Mouse (Mus musculus): ENCODE measurements around the gene Vmn1r135. TPM values are rescaled to one million over a fixed set of nuclear protein-coding genes. Genes with fewer than 3 reads are reported as not detected.
"Not testable (repeated sequence)": the region's sequence is repeated elsewhere in the genome, so short reads cannot be mapped to it uniquely, and the experiment has no call there.

The Vmn1r135 gene
- not detected for total RNA-seq (2021)
- long read RNA-seq, experiment 1 = 0 reads
- long read RNA-seq, experiment 2 = 0 reads

- intact Hi-C loops (cut with DNase I); DNase-seq: not testable (repeated sequence)
Observed at GRCm38 (mm10) chr7:21832051-21832450, at the start of gene Vmn1r135. Gene Vmn1r135 (plus strand): TSS chr7:21832351.

- intact Hi-C loops (cut with DNase I); DNase-seq: not testable (repeated sequence)
Observed at GRCm38 (mm10) chr7:21796628-21797027, 35.5 kb upstream of the Vmn1r135 start, which contains the start of gene Gm4177. Gene Gm4177 (minus strand): TSS chr7:21796728.

- DNase-seq; intact Hi-C loops (cut with DNase I): not testable (repeated sequence)
Observed at GRCm38 (mm10) chr7:21844167-21844566, 12.0 kb downstream of the Vmn1r135 start, which contains the start of gene Gm5725. Gene Gm5725 (minus strand): TSS chr7:21844267.

Other genes with a start within 250 kb of the Vmn1r135 start
- not detected for gene Vmn1r132, start 218.3 kb upstream of the Vmn1r135 start, total RNA-seq (2021)
- gene Gm4175, start 70.9 kb upstream of the Vmn1r135 start, total RNA-seq (2021) = not detected
- gene Gm4177, start 35.6 kb upstream of the Vmn1r135 start, total RNA-seq (2021) = not detected
- gene Gm5725, start 11.9 kb downstream of the Vmn1r135 start, total RNA-seq (2021) = not detected
- gene Gm5891, start 88.9 kb downstream of the Vmn1r135 start, total RNA-seq (2021) = not detected
- gene Vmn1r137, start 162.2 kb downstream of the Vmn1r135 start, total RNA-seq (2021) = not detected
- not detected for gene Vmn1r138, start 196.5 kb downstream of the Vmn1r135 start, total RNA-seq (2021)
- gene Gm6176, start 224.0 kb downstream of the Vmn1r135 start, total RNA-seq (2021) = not detected
- gene Vmn1r139, start 236.7 kb downstream of the Vmn1r135 start, total RNA-seq (2021) = not detected